Mouse (Mus musculus): Measurements from ENCODE around the gene Slc38a10.

Slc38a10 gene

DNA sequence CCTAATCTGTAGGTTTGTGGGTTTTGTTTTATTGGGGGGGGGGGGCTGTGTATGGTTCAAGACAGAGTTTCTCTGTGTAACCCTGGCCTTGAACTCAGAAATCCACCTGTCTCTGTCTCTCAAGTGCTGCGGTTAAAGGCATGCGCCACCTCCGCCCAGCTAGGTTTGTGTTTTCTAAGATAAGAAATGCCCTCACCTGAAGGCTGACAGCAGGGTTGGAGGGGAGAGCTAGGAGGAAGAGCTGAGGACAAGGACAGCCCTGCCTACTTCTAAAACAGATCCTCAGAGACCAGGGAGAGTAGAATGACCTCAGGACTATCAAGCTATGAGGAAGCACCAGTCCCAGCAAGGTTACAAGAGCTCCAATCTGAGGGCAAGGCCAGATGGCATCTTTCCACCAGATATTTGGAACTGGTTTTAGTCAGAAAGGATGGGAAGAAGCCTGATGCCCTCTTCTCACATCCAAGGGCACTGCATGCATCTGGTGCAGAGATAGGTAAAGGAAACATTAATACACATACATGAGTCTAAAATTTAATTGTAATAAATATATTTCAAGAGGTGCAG lies 47.6 kb downstream of the Slc38a10 start:
- DNase-seq (ENCODE audit: low read depth, low spot score), result no peak

DNA sequence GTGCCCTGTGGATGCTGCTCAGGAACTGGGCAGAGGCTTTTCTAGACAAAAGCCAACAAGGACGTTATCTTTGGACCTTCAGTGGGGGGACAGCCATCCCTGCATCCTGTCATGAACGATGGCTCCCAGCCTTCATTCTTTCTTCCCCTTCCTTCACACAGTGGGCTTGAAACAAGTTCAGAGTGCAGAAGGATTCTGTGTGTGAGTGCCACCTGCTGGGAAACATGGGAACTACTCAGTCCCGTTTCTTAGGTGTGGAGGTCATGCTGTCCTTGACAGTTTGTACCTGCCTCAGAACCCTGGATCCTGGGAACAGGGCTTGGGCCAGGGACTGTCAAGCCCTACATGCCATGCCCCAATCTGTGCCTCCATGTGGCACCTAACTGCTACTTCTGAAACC lies 50.1 kb downstream of the Slc38a10 start:
- peak; percentile 88 for DNase-seq (ENCODE audit: low read depth, low spot score)

- peak; percentile 97 for DNase-seq (ENCODE audit: low read depth, low spot score)
Observed at GRCm38 (mm10) chr11:120098588-120099511, 52.3 kb downstream of the Slc38a10 start, which contains the start of the genes Tepsin and Ndufaf8. Gene Tepsin (minus strand): TSS chr11:120098731. Gene Ndufaf8 (plus strand): TSS chr11:120098928.

GRCm38 (mm10) chr11:120092817-120093591 lies 58.1 kb downstream of the Slc38a10 start:
- no peak for DNase-seq (ENCODE audit: low read depth, low spot score)

- no peak for DNase-seq (ENCODE audit: low read depth, low spot score)
Observed at GRCm38 (mm10) chr11:120090661-120091060, 60.5 kb downstream of the Slc38a10 start.

GRCm38 (mm10) chr11:120086702-120087152 lies 64.4 kb downstream of the Slc38a10 start, which contains the start of gene Cep131:
Gene Cep131 (minus strand): TSS chr11:120086827.
- peak; percentile 99 for DNase-seq (ENCODE audit: low read depth, low spot score)

DNA sequence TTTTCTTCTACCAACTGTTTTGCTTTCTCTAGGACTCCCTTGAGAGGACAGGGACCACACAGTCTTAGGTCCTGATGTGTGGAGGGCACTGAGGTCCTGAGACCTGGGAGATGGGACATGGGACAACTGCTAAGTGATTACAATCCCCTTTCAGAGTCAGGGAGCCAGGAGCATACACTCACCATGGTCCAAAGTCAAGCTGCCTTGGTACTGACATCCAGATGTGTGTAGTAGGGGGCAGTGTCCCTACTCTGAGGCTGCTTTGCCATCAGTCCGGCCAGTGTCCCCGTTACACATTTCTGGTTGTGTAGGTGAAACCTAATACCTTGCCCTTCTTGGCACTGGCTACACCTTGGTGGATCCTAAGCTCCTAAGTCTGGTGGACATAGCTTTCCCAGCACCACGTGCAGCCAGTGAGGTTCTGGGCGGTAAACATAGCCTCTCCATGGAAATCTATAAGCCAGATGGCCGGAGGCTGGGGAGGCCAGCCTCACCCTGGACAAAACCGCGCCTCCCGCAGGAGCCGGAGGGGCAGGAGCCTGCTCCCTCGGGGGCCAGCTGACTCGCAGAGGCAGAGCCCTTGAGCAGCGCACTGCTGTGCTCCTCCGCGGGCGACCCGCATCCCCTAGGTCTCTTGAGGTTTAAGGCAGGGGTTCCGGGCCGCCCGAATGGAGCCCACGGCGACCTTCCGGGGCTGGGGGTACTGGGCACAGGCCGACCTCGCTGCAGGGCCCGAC lies 65.1 kb downstream of the Slc38a10 start:
- peak; percentile 62 for DNase-seq (ENCODE audit: low read depth, low spot score)

DNA sequence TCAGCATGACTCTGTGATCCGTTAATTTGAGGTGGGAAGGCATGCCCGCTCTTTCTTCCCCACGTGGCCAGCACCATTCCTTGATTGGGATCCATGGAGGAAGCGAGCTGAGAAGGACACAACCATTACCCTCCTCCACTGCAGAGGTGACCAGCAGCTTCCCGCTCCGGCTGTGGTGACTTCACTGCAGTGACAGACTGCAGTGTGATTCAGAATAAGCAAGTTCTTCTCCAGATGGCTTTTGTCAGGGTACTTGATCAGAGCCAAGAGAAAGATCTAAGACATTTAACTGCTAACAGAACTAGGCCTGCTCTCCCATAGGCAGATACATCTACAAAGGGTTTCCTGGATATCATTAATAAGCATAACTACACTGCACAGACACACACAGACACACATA lies 70.9 kb downstream of the Slc38a10 start:
- no peak for DNase-seq (ENCODE audit: low read depth, low spot score)

GRCm38 (mm10) chr11:120076191-120076590 lies 75.0 kb downstream of the Slc38a10 start:
- DNase-seq (ENCODE audit: low read depth, low spot score), result no peak

DNA sequence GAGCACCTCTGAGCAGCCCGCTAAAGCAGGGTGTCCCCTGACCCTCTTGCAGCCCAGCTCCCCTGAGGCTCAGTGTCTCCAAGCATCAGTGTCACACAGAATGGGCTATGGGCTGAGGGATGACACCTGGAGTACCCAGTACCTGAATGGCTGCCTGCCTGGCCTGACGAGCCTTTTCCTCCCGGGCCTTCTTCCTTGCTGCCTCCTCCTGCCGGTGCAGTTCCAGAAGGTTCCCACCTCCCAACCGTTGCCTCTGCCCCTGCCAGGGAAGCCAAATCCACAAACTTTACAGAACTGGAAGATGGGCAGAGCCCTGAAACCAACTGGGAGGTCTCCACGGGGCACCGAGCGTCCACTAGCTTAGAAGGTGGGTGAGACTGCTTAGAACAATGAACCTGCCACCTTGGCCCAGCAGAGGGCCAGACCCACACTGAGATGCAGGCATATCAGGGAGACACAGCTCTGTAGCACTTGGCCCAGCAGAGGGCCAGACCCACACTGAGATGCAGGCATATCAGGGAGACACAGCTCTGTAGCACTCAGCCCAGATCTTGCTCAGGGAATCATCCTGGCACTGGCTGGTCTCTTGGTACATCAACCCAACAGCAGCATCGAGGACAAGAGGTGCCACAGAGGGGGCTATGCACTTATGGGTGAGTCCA lies 78.0 kb downstream of the Slc38a10 start:
- DNase-seq (ENCODE audit: low read depth, low spot score), result peak; percentile 33

DNA sequence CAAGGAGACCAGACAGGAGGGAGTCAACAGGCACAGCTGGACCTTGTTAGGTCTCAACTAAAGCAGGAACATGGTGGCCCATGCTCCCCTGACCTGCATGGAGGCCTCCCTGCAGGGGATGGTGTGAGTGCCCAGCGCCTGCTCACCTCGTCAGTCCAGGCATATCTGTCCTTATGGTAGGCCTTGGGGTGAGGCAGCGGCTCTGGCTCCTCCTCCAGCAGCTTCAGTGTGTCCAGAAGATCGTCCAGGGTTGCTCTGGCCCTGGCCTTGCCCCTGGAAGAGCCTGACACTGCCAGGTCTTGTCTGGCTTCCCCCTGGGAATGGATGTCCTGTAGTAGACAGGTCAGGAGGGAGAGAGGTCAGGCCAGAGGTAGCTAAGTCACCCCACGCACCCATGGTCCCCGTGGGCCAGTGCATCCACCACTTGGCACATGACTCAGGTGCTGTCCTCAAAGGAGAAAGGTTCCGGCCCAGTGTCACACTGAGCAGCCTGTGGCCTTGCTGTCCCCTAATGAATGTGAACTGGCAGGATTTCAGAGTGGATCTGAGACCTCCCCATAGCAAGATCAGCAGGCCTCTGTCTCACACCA lies 79.3 kb downstream of the Slc38a10 start:
- no peak for DNase-seq (ENCODE audit: low read depth, low spot score)

DNA sequence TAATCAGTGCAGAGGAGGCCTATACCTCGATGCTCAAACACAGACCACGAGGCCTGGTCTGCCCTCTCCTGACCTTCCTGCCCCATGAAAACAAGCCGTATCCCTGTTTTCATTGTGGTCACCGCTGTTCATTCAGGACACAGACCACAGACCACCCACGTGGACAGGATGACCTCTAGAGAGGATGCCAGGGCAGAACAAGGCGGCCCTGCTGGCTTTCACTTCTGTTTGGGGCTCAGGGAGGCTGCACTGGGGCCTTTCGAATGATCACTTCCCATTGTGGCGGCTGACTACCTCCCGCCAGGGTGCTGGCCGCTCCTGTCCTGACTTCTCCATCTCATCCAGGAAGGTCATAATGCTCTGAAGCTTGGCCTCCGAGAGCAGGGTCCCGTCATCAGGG lies 80.1 kb downstream of the Slc38a10 start:
- DNase-seq (ENCODE audit: low read depth, low spot score), result no peak

DNA sequence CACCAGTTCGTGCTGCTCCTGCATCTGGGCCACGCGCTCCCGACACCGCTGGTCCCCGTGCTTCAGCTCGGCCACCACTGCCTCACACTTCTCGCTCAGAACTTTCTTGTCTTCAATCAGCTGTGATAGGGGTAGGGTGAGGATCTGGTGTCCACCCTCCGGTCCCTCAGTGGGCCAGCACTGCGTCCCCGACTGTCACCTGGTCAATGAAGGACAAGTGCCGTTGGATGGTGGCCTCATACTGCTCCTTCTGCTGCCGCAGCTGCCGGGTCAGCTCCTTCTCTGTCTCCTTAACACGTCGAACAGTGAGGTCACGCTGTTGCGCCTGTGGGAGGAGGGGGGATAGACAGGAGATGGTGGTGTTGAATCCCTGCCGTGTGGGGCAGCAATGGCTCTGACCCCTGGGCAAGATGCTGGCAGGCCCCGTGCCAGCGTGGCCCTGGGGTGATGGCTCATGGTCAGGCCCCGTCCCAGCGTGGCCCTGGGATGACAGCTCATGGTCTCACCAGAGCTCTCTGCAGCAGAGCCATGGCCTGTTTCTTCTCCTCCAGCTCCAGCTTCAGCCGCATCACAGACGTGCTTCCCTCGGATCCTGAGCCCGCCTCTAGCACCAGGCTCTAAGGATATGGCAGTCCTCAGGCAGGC lies 80.7 kb downstream of the Slc38a10 start:
- no peak for DNase-seq (ENCODE audit: low read depth, low spot score)

- DNase-seq (ENCODE audit: low read depth, low spot score), result no peak
Observed at GRCm38 (mm10) chr11:120069261-120069660, 81.9 kb downstream of the Slc38a10 start.

DNA sequence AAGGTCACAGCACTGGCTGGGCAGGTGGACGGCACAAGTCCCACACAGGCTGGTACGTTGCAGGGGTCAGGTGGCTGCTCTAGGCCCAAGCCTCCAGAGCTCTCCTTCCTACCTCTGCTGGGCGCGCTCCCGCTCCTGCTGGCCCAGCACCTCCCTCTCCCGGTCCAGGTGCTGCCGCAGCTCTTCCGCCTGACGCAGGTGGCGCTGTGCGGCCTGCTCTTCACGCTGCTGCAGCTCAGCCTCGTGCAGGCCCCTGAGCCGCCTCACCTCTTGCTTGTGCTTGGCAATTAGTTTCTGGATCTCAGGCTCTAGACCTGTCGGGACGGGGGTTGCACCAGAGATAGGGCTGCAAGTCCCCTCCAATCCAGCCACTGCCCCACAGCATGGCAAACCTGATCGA lies 83.3 kb downstream of the Slc38a10 start:
- DNase-seq (ENCODE audit: low read depth, low spot score), result no peak

GRCm38 (mm10) chr11:120065291-120065690 lies 85.9 kb downstream of the Slc38a10 start:
- DNase-seq (ENCODE audit: low read depth, low spot score), result peak; percentile 35

GRCm38 (mm10) chr11:120064668-120065040 lies 86.5 kb downstream of the Slc38a10 start:
- no peak for DNase-seq (ENCODE audit: low read depth, low spot score)

- DNase-seq (ENCODE audit: low read depth, low spot score), result no peak
Observed at GRCm38 (mm10) chr11:120064006-120064667, 87.0 kb downstream of the Slc38a10 start.

GRCm38 (mm10) chr11:120063326-120063725 lies 87.8 kb downstream of the Slc38a10 start:
- no peak for DNase-seq (ENCODE audit: low read depth, low spot score)
